Mouse (Mus musculus) intestine, postnatal 0 days (tissue): ENCODE data around the gene Usp19. TPM values are rescaled to one million over a fixed set of nuclear protein-coding genes. Genes with fewer than 3 reads are reported as not detected.

Experiments
- ATAC-seq: fragments of 200-750 bp; cut with Nextera tagmentation; 2 replicates; pipeline ENCODE4 v1.8.0; 2017; ENCODE audit warnings: mild to moderate bottlenecking, moderate TSS enrichment, moderate library complexity
- H3K27ac ChIP-seq: fragments of 300-500 bp; sonication (generic); 2 replicates; pipeline ENCODE4 v1.5.1; 2014; ENCODE audit warnings: mild to moderate bottlenecking, low read depth, low read length, moderate library complexity
- H3K27me3 ChIP-seq: fragments of 300-500 bp; sonication (generic); replicated peaks from 2 replicates; pipeline ENCODE4 v1.6.1; 2014; ENCODE audit warnings: low read length, mixed read lengths; ENCODE audit not compliant: control insufficient read depth, insufficient read depth
- H3K36me3 ChIP-seq: fragments of 300-500 bp; sonication (generic); 2 replicates; pipeline ENCODE4 v1.6.1; 2014; ENCODE audit warnings: mild to moderate bottlenecking, moderate library complexity; ENCODE audit not compliant: control insufficient read depth, insufficient read depth
- H3K4me1 ChIP-seq: fragments of 300-500 bp; sonication (generic); replicated peaks from 2 replicates; pipeline ENCODE4 v1.6.1; 2014; ENCODE audit warnings: antibody characterized with exemption, low read length, mixed read lengths; ENCODE audit not compliant: control insufficient read depth, insufficient read depth
- H3K4me2 ChIP-seq: fragments of 300-500 bp; sonication (generic); replicated peaks from 2 replicates; pipeline ENCODE4 v1.6.1; 2014; ENCODE audit warnings: low read depth, mild to moderate bottlenecking, moderate library complexity
- H3K4me3 ChIP-seq: fragments of 300-500 bp; sonication (generic); 2 replicates; pipeline ENCODE4 v1.5.1; 2014; ENCODE audit warnings: low read depth, low read length
- H3K9ac ChIP-seq: fragments of 300-500 bp; sonication (generic); 2 replicates; pipeline ENCODE4 v1.6.1; 2014; ENCODE audit warnings: mild to moderate bottlenecking, low read depth, low read length
- H3K9me3 ChIP-seq: fragments of 300-500 bp; sonication (generic); 2 replicates; pipeline ENCODE4 v1.6.1; 2016; ENCODE audit warnings: mixed run types; ENCODE audit not compliant: control insufficient read depth
- CTCF ChIP-seq: sonication (generic); IDR thresholded peaks from 2 replicates; pipeline ENCODE4 v1.5.1; 2016; ENCODE audit warnings: low read depth, mild to moderate bottlenecking, control low read depth, antibody characterized with exemption, moderate library complexity
- WGBS: fragments of 180-500 bp; shearing (Covaris S2); extraction: QIAGEN DNeasy Blood & Tissue Kit; methylation state at CpG from one replicate; pipeline ENCODE4 v1.1.7; 2014; 5-methylcytosine and 5-hydroxymethylcytosine counted together
- polyA plus RNA-seq: library from polyadenylated mRNA; unstranded; fragments of >200 nt; fragmentation: Nextera tagmentation; extraction: Ambion mirVana; gene quantifications from 2 replicates; pipeline ENCODE4 v1.2.1, GENCODE M21; 2015

Usp19 gene
- polyA plus RNA-seq, 1 experiment from 2014 or later, result 17.2 TPM

DNA sequence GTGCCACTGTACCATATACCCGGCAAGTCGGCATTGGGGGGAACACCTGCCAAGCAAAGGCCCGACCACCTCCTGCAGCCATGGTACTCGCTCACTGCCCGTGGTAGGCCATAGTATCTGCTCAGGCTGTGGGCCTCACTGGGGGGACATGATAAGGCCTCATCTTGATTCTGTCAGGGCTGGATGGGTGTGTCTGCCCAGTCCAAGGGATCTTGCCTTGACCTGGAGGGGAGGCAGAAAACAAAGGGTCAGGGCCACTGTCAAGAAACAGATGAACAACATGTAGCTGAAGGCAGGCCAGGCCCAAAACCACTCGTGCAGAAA, 39.3 kb upstream of the Usp19 start:
- Histone ChIP-seq H3K27me3 (no peaks in the 10 kb centered on the region), H3K36me3 (no peaks in the 10 kb centered on the region; the same call in 1 of the 2 replicates), H3K4me2 (peak overlapping the region; percentile 92), H3K4me1 (peaks cover 16% of the 10 kb centered on the region; the same call in 1 of the 2 replicates), H3K9me3 (no peaks in the 10 kb centered on the region), H3K4me3 (no peak overlapping the region), H3K27ac (no peak overlapping the region), H3K9ac (no peak overlapping the region)
- WGBS, result 64% methylated on average over 6 of the region's 6 CpGs
- no peak for ATAC-seq
- TF ChIP-seq CTCF, result no peak

DNA sequence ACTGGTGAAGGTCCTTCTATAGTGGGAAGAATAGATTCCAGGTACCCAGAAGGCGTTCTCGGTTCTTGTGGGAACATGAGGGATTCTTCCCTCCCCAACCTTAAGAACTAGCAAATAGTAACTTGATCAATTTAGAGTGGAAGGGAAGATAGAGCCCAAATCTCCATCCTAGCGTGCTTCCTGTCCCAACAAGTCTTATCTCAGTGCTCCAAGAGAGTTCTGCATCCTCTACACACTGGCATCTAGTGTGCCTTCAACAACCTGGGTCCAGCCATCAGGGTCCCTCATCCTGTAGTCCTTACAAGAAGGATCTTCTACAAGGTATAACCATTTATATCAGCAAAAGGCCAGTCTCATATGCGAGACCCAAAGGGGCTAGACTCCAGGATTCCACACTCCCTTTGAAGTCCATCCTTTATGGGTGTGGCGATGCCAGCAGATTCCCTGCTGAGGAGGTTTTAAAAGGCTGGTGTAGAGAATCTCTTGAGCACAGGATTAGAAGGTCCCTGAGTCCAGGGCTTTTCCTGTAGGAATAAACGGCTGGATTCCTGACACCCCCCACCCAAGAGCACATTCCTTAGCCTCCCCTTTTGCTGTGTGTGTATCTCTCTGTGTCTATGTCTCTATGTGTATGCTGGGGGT, 38.8 kb upstream of the Usp19 start:
- WGBS, result 57% methylated on average over 6 of the region's 6 CpGs
- no peak overlapping the region for H3K27ac ChIP-seq
- H3K9ac ChIP-seq, result peak overlapping the region; percentile 51; the same call in 1 of the 2 replicates

DNA sequence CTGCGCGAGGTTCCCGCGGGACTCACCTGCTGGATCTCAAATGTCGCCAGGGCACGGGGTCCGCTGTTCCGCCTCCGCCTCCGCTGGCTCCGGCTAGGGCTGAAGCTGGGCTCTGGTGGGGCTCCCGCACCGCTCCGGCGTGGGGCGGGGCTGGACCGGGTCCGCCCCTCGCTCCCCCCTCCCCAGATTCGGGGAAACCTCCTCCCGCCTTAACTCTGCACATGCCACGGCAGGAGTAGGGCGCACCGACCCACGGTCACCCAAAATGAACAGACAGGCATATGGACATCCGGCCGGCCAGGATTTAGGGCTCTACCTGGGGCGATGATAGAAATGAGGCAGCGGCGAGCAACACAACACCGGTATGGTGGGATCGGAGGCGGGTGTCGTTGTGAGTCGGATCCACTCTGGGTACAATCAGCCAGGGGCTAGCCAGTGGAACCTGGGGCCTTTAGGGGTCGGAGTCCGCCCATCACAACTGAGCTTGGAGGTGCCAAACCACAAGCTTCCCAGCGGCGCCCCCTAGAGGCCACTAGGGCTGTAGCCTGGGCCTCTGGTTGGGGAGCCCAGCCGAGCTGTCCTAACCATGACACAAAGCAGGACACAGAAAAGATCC, 38.0 kb upstream of the Usp19 start:
- 1% methylated on average over 40 of the region's 40 CpGs for WGBS
- no peaks in the 10 kb centered on the region for H3K9me3 ChIP-seq
- peaks cover 16% of the 10 kb centered on the region; the same call in 1 of the 2 replicates for H3K4me1 ChIP-seq
- H3K27ac ChIP-seq, result peak overlapping the region; percentile 60
- H3K27me3 ChIP-seq, result no peaks in the 10 kb centered on the region
- H3K4me2 ChIP-seq, result peak overlapping the region; percentile 92
- H3K9ac ChIP-seq, result peak overlapping the region; percentile 51
- peak; percentile 77 for ATAC-seq
- H3K4me3 ChIP-seq, result peak overlapping the region; percentile 58
- H3K36me3 ChIP-seq, result no peaks in the 10 kb centered on the region; the same call in 1 of the 2 replicates
- TF ChIP-seq CTCF, result peak; percentile 90

More for the DNA sequence above, 38.8 kb upstream of the Usp19 start:
- no peak for TF ChIP-seq CTCF
- Histone ChIP-seq H3K4me3 (peak overlapping the region; percentile 58), H3K4me2 (peak overlapping the region; percentile 92), H3K27me3 (no peaks in the 10 kb centered on the region), H3K36me3 (no peaks in the 10 kb centered on the region; the same call in 1 of the 2 replicates), H3K9me3 (no peaks in the 10 kb centered on the region), H3K4me1 (peaks cover 16% of the 10 kb centered on the region; the same call in 1 of the 2 replicates)
- ATAC-seq, result no peak

DNA sequence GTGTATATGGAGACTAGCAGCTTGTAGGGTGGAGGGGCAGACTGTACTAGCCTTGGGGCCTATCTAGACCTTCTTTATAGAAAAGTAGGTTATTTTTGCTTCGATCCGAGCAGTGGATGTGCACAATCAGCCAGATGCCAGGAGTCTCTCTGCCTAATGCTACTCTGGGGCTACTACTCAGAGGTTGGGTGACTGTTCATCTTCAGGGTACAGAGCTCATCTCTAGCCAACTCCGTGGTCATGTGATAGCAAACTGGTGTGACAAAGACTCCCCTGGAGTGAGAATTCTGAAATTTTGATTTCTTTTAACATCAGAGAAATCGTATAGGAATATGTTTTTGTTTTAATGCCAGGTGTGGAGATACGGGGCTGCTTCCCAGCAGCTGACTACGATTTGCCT, 37.5 kb upstream of the Usp19 start:
- no peak; the same call in 1 of the 2 replicates for ATAC-seq
- Histone ChIP-seq H3K9ac (peak overlapping the region; percentile 51; the same call in 1 of the 2 replicates), H3K4me1 (peaks cover 16% of the 10 kb centered on the region; the same call in 1 of the 2 replicates), H3K36me3 (no peaks in the 10 kb centered on the region; the same call in 1 of the 2 replicates), H3K4me2 (peak overlapping the region; percentile 92), H3K27me3 (no peaks in the 10 kb centered on the region), H3K9me3 (no peaks in the 10 kb centered on the region), H3K4me3 (peak overlapping the region; percentile 58; the same call in 1 of the 2 replicates), H3K27ac (peak overlapping the region; percentile 60; the same call in 1 of the 2 replicates)
- TF ChIP-seq CTCF, result no peak
- WGBS, result 40% methylated on average over 6 of the region's 6 CpGs

DNA sequence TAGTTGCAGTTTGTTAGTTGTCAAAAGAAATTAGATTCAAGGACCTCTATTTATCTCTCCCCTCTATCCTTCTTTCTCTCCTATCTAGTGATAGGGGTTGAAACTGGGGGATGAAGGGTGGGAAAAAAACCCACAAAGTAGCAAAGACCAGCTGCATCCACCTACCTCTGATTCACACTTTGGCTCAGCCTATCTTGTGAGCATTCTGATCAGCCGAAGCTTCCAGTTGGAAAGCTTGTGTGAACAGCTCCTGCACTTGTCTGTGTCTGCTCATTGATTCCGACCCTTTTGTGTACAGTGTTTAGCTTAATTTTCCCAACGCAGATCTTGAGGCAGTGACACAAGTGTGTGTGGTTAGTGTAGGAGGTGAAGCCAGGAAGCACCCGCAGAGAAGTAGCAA, 36.9 kb upstream of the Usp19 start:
- H3K36me3 ChIP-seq, result no peaks in the 10 kb centered on the region
- no peak for ATAC-seq
- peaks cover 16% of the 10 kb centered on the region; the same call in 1 of the 2 replicates for H3K4me1 ChIP-seq
- TF ChIP-seq CTCF, result no peak
- no peaks in the 10 kb centered on the region for H3K27me3 ChIP-seq
- 0 out of 2 replicates have a peak overlapping the region, but pooled peaks have one; percentile 2 for H3K27ac ChIP-seq
- H3K4me3 ChIP-seq, result no peak overlapping the region
- H3K9me3 ChIP-seq, result no peaks in the 10 kb centered on the region
- no peak overlapping the region for H3K9ac ChIP-seq
- H3K4me2 ChIP-seq, result no peak overlapping the region
- 72% methylated on average over 4 of the region's 4 CpGs for WGBS

DNA sequence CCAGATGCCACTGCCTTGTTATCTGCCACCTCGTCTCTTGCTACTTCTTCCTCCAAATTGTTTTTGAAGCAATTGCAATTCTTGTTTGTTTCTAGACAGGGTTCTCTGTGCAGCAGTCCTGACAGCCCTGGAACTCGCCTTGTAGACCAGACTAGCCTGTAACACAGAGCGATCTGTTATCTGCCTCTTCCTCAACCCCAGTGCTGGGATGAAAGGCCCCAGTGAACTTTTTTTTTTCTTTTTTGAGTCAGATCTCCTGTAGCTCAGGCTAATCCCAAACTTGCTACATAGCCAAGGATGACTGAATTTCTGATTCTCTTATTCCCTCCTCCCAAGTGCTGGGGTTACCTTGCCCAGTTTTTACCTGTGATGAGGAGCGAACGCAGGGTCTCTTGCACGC, 36.0 kb upstream of the Usp19 start:
- ATAC-seq, result no peak
- no peak overlapping the region for H3K4me2 ChIP-seq
- no peak overlapping the region for H3K4me3 ChIP-seq
- H3K9me3 ChIP-seq, result no peaks in the 10 kb centered on the region
- no peak overlapping the region for H3K27ac ChIP-seq
- no peak for TF ChIP-seq CTCF
- WGBS, result 89% methylated on average over 6 of the region's 6 CpGs
- H3K36me3 ChIP-seq, result no peaks in the 10 kb centered on the region
- no peak overlapping the region for H3K9ac ChIP-seq
- no peaks in the 10 kb centered on the region for H3K27me3 ChIP-seq
- peaks cover 16% of the 10 kb centered on the region; the same call in 1 of the 2 replicates for H3K4me1 ChIP-seq
